Mouse (Mus musculus) embryonic facial prominence, embryonic 12.5 days (tissue): ENCODE measurements around the gene Prkaa1. TPM values are rescaled to one million over a fixed set of nuclear protein-coding genes. Genes with fewer than 3 reads are reported as not detected.
"Not testable (repeated sequence)": the region's sequence is repeated elsewhere in the genome, so short reads cannot be mapped to it uniquely, and the experiment has no call there.

Experiments used
- ATAC-seq: fragments of 200-750 bp; cut with Nextera tagmentation; 2 replicates; pipeline ENCODE4 v1.8.0; 2017; ENCODE audit not compliant: insufficient number of reproducible peaks, insufficient read depth, low FRiP score, low TSS enrichment
- H3K27ac ChIP-seq: fragments of 300-500 bp; sonication (generic); 2 replicates; pipeline ENCODE4 v1.5.1; 2016; ENCODE audit warnings: mild to moderate bottlenecking
- H3K27me3 ChIP-seq: fragments of 300-500 bp; sonication (generic); 2 replicates; pipeline ENCODE4 v1.6.1; 2016; ENCODE audit warnings: mild to moderate bottlenecking, moderate library complexity
- H3K36me3 ChIP-seq: fragments of 300-500 bp; sonication (generic); 2 replicates; pipeline ENCODE4 v1.6.1; 2016; ENCODE audit warnings: mild to moderate bottlenecking
- H3K4me1 ChIP-seq: fragments of 300-500 bp; sonication (generic); 2 replicates; pipeline ENCODE4 v1.6.1; 2016
- H3K4me2 ChIP-seq: fragments of 300-500 bp; sonication (generic); replicated peaks from 2 replicates; pipeline ENCODE4 v1.6.1; 2016; ENCODE audit warnings: mild to moderate bottlenecking, moderate library complexity
- H3K4me3 ChIP-seq: fragments of 300-500 bp; sonication (generic); 2 replicates; pipeline ENCODE4 v1.5.1; 2016; ENCODE audit warnings: mild to moderate bottlenecking
- H3K9ac ChIP-seq: fragments of 300-500 bp; sonication (generic); 2 replicates; pipeline ENCODE4 v1.6.1; 2016; ENCODE audit warnings: mild to moderate bottlenecking, moderate library complexity
- H3K9me3 ChIP-seq: fragments of 300-500 bp; sonication (generic); 2 replicates; pipeline ENCODE4 v1.6.1; 2016; ENCODE audit warnings: mild to moderate bottlenecking, moderate library complexity
- WGBS: fragments of 180-500 bp; shearing (Covaris S2); methylation state at CpG from one replicate; pipeline ENCODE4 v1.1.7; 2016; 5-methylcytosine and 5-hydroxymethylcytosine counted together
- polyA plus RNA-seq: library from polyadenylated mRNA; unstranded; fragments of >200 nt; fragmentation: Nextera tagmentation; extraction: Ambion mirVana; gene quantifications from 2 replicates; pipeline ENCODE4 v1.2.1, GENCODE M21; 2016

The Prkaa1 gene
- polyA plus RNA-seq, 1 experiment from 2014 or later: 17.8 TPM

- H3K36me3 ChIP-seq: peaks cover 10% of the 10 kb centered on the region; the same call in 1 of the 2 replicates
- H3K4me3 ChIP-seq: no peak overlapping the region
- H3K9me3 ChIP-seq: no peaks in the 10 kb centered on the region
- ATAC-seq: no peak
- no peak overlapping the region for H3K4me2 ChIP-seq
- H3K9ac ChIP-seq: no peak overlapping the region
- WGBS: 61% methylated on average over 4 of the region's 4 CpGs
- H3K27me3 ChIP-seq: no peaks in the 10 kb centered on the region
- H3K27ac ChIP-seq: no peak overlapping the region
- peaks cover 13% of the 10 kb centered on the region for H3K4me1 ChIP-seq
These were observed 43.5 kb downstream of the Prkaa1 start for GRCm38 (mm10) chr15:5187116-5187515.

GRCm38 (mm10) chr15:5188029-5188428, 44.4 kb downstream of the Prkaa1 start:
- Histone ChIP-seq H3K4me2 (no peak overlapping the region), H3K9ac (no peak overlapping the region), H3K27me3 (no peaks in the 10 kb centered on the region), H3K36me3 (peaks cover 10% of the 10 kb centered on the region; the same call in 1 of the 2 replicates), H3K27ac (no peak overlapping the region), H3K4me3 (no peak overlapping the region), H3K4me1 (peaks cover 13% of the 10 kb centered on the region), H3K9me3 (no peaks in the 10 kb centered on the region)
- WGBS: 96% methylated on average over 1 of the region's 1 CpGs
- ATAC-seq: no peak

- Histone ChIP-seq H3K4me3 (no peak overlapping the region), H3K4me1 (peaks cover 10% of the 10 kb centered on the region), H3K36me3 (peaks cover 10% of the 10 kb centered on the region; the same call in 1 of the 2 replicates), H3K9me3 (no peaks in the 10 kb centered on the region), H3K27me3 (no peaks in the 10 kb centered on the region), H3K4me2 (no peak overlapping the region), H3K27ac (no peak overlapping the region), H3K9ac (no peak overlapping the region)
- 82% methylated on average over 10 of the region's 10 CpGs for WGBS
- no peak for ATAC-seq
These were observed 45.9 kb downstream of the Prkaa1 start for GRCm38 (mm10) chr15:5189504-5190093.

GRCm38 (mm10) chr15:5193833-5194232, 50.2 kb downstream of the Prkaa1 start:
- H3K4me2 ChIP-seq: no peak overlapping the region
- 75% methylated on average over 3 of the region's 3 CpGs for WGBS
- no peaks in the 10 kb centered on the region for H3K9me3 ChIP-seq
- ATAC-seq: no peak
- H3K27ac ChIP-seq: no peak overlapping the region
- H3K9ac ChIP-seq: no peak overlapping the region
- no peaks in the 10 kb centered on the region for H3K4me1 ChIP-seq
- H3K36me3 ChIP-seq: peaks cover 10% of the 10 kb centered on the region; the same call in 1 of the 2 replicates
- H3K4me3 ChIP-seq: no peak overlapping the region
- no peaks in the 10 kb centered on the region for H3K27me3 ChIP-seq

DNA sequence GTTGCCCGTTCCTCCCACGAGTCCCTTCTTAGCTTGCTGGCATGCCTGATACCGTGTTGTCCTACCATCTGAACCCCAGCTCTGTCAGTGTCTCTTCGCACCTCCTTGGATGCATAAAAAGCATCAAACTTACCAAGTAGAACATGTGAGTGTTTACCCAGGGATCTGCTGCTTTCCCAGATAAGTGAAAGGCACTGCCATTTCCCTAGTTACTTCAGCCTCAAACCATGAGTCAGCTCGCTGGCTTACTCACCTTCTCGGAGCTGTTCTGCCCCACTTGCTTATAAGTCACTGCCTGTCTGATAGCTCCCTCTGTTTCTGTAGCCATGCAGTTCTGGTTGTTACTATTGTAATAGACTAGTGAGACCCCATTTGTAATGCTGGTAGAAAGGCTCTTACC, 50.8 kb downstream of the Prkaa1 start:
- Histone ChIP-seq H3K4me1 (no peaks in the 10 kb centered on the region), H3K9ac (no peak overlapping the region), H3K36me3 (peaks cover 10% of the 10 kb centered on the region; the same call in 1 of the 2 replicates), H3K4me3 (no peak overlapping the region), H3K4me2 (no peak overlapping the region), H3K27me3 (no peaks in the 10 kb centered on the region), H3K27ac (no peak overlapping the region), H3K9me3 (no peaks in the 10 kb centered on the region)
- 85% methylated on average over 6 of the region's 6 CpGs for WGBS
- ATAC-seq: no peak

DNA sequence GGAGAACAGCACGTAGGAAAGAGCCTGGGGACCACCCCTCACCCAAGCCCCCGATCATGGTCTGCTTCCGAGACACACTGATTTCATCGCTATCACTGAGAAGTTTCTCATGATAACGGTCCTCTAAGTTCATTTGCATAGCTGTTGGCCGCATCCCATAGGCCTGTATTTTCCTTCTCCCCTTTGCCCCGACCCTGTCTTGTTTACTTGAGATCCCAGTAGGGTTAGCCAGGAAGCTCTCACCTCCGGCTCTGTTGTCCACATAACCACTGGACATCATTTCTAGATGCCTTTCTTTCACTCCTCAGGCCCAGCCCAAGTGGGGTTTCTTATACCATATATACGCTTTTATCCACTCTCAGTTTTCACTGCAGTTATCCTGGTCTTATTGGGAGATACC, 51.3 kb downstream of the Prkaa1 start:
- no peak overlapping the region for H3K4me3 ChIP-seq
- ATAC-seq: no peak
- H3K9me3 ChIP-seq: no peaks in the 10 kb centered on the region
- H3K36me3 ChIP-seq: peaks cover 11% of the 10 kb centered on the region; the same call in 1 of the 2 replicates
- H3K4me1 ChIP-seq: no peaks in the 10 kb centered on the region
- no peak overlapping the region for H3K27ac ChIP-seq
- H3K9ac ChIP-seq: no peak overlapping the region
- no peak overlapping the region for H3K4me2 ChIP-seq
- no peaks in the 10 kb centered on the region for H3K27me3 ChIP-seq
- 88% methylated on average over 9 of the region's 9 CpGs for WGBS

GRCm38 (mm10) chr15:5195987-5196514, 52.4 kb downstream of the Prkaa1 start:
- Histone ChIP-seq H3K9me3 (no peaks in the 10 kb centered on the region), H3K36me3 (0 out of 2 replicates have a peak, but pooled peaks cover 8% of the 10 kb centered on the region), H3K4me2 (no peak overlapping the region), H3K9ac (no peak overlapping the region), H3K27ac (no peak overlapping the region), H3K27me3 (no peaks in the 10 kb centered on the region), H3K4me3 (no peak overlapping the region), H3K4me1 (no peaks in the 10 kb centered on the region)
- WGBS: 72% methylated on average over 4 of the region's 4 CpGs
- ATAC-seq: no peak

DNA sequence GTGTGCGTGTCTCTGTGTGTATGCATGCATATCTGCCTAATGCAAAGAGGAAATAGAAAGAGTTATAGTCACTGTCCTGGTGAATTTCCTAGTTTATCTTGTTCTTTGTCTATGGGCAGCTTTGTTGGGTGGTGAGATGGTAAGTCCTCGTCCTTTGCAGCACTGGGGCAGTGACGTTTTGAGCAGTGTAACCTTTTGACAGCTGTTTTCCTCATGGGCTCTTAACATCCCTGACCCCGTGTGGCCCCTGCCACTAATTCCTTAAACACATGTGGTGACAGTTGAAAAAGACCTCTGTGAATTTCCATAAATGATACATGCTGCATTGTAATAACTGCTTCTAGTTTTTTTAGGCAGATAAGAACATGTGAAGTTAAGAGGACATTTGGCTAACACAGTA, 53.0 kb downstream of the Prkaa1 start:
- 46% methylated on average over 4 of the region's 4 CpGs for WGBS
- no peaks in the 10 kb centered on the region for H3K27me3 ChIP-seq
- no peak overlapping the region for H3K27ac ChIP-seq
- H3K4me2 ChIP-seq: no peak overlapping the region
- H3K36me3 ChIP-seq: 0 out of 2 replicates have a peak, but pooled peaks cover 8% of the 10 kb centered on the region
- ATAC-seq: no peak
- H3K9ac ChIP-seq: no peak overlapping the region
- H3K4me3 ChIP-seq: no peak overlapping the region
- H3K4me1 ChIP-seq: no peaks in the 10 kb centered on the region
- no peaks in the 10 kb centered on the region for H3K9me3 ChIP-seq

- peaks cover 7% of the 10 kb centered on the region; the same call in 1 of the 2 replicates for H3K36me3 ChIP-seq
- no peaks in the 10 kb centered on the region for H3K27me3 ChIP-seq
- 85% methylated on average over 9 of the region's 9 CpGs for WGBS
- H3K27ac ChIP-seq: no peak overlapping the region
- ATAC-seq: no peak
- H3K9me3 ChIP-seq: no peaks in the 10 kb centered on the region
- H3K4me3 ChIP-seq: no peak overlapping the region
- H3K4me1 ChIP-seq: no peaks in the 10 kb centered on the region
- no peak overlapping the region for H3K4me2 ChIP-seq
- no peak overlapping the region for H3K9ac ChIP-seq
These were observed 61.6 kb downstream of the Prkaa1 start for GRCm38 (mm10) chr15:5205222-5205621.

DNA sequence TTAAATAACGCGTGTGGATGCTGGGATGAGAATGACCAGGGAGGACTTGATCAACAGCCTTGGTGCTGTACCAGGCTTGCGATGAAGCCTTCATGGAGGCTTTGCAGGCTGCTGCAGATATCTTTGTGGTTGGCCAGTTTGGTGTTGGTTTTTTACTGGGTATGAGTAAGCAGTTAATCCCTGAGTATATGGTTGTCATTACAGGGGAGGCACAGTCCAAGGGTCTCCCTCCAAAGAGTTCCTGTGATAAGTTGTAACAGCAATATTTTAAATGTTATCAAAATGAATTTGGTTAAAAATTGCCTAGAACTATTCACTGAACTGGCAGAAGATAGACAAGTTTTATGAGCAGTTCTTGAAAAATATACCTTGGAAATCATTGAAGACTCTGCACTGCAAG, 65.5 kb downstream of the Prkaa1 start:
- Histone ChIP-seq H3K36me3 (peaks cover 12% of the 10 kb centered on the region), H3K4me2 (no peak overlapping the region), H3K9me3 (no peaks in the 10 kb centered on the region), H3K9ac (no peak overlapping the region), H3K27me3 (no peaks in the 10 kb centered on the region), H3K4me1 (no peaks in the 10 kb centered on the region), H3K27ac (no peak overlapping the region), H3K4me3 (no peak overlapping the region)
- ATAC-seq: no peak
- WGBS: 98% methylated on average over 3 of the region's 3 CpGs

- Histone ChIP-seq H3K27ac (no peak overlapping the region), H3K9ac (no peak overlapping the region), H3K9me3 (no peaks in the 10 kb centered on the region), H3K27me3 (no peaks in the 10 kb centered on the region), H3K4me2 (no peak overlapping the region), H3K4me1 (no peaks in the 10 kb centered on the region), H3K36me3 (0 out of 2 replicates have a peak, but pooled peaks cover 3% of the 10 kb centered on the region), H3K4me3 (no peak overlapping the region)
- ATAC-seq: no peak
- 92% methylated on average over 6 of the region's 6 CpGs for WGBS
These were observed 76.8 kb downstream of the Prkaa1 start for GRCm38 (mm10) chr15:5220491-5220890.

- not testable (repeated sequence) for H3K27me3 ChIP-seq
These were observed 87.1 kb downstream of the Prkaa1 start for GRCm38 (mm10) chr15:5230746-5231145.

More at GRCm38 (mm10) chr15:5230746-5231145, 87.1 kb downstream of the Prkaa1 start:
- not testable (repeated sequence) for H3K9me3 ChIP-seq, H3K36me3 ChIP-seq, H3K4me2 ChIP-seq, H3K27ac ChIP-seq, ATAC-seq, H3K9ac ChIP-seq, H3K4me1 ChIP-seq, H3K4me3 ChIP-seq
- whole genome bisulfite sequencing: 81% methylated on average over 10 of the region's 10 CpGs
